Mouse (Mus musculus): ENCODE results near the gene Tmem159. TPM values are rescaled to one million over a fixed set of nuclear protein-coding genes. Genes with fewer than 3 reads are reported as not detected.

Tmem159 gene
- 1 to 10 TPM; 3.0 to 3.8 TPM for polyA plus RNA-seq (2017; shearing (Covaris generic))

DNA sequence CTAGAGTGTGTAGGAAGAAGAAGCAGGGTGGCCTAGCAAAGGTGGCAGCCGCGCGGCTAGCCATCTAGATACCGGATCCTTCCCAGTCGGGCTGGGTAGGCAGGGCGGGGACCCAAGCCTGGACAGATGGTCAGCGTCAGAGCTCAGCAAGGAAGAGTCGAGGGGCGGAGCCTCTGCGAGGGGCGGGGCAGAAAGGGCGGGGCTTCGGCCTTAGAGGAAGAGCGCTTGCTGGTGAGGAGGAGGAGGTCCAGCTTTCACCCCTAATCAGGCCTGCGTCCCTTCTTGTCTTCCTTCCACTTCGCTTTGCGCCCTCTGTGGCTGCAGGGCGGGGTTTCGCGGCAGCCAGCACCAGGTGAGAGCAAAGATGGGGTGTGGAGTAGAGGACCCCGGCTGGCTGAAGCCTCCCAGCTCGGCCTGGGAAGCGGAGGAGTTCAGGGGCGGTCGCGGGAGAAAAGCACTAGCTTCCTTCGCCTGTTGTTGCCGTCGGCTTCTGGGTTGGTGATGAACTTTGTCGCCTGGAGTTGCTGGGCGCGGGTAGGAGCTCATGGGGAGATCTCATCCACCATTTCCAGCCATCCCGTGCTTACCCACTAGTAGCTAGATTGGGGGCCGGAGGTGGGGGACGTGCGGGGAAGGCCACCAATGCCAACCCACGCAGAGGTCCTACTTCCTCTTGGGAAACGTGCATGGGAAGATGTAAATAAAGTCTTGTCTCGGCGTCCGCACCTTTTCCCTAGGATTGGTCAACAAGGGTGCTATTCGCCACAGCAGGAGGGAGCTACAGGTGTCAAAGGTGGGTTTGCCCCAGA is at the start of gene Tmem159:
TSS of gene Tmem159 (plus strand) at position 190 of the 809 bp plus-strand sequence.
- ATAC-seq = peak; percentile 59

DNA sequence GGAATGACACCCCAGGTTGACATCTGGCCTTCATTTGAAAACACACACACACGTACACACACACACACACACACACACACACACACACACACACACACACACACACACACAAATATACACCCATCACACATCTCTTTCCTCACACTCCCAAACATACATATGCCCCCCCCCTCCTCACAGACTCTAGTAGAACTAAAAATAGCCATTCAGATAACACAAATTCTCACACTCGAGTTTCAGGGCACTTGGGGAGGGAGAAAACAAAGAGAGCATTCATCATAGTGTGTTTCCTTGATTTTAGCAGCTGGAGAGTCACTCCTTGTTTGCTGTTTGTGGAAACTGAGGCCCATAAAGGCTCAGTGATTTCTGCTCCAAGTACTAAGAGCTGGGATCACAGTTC is 48.1 kb upstream of the Tmem159 start:
- ATAC-seq = no peak

DNA sequence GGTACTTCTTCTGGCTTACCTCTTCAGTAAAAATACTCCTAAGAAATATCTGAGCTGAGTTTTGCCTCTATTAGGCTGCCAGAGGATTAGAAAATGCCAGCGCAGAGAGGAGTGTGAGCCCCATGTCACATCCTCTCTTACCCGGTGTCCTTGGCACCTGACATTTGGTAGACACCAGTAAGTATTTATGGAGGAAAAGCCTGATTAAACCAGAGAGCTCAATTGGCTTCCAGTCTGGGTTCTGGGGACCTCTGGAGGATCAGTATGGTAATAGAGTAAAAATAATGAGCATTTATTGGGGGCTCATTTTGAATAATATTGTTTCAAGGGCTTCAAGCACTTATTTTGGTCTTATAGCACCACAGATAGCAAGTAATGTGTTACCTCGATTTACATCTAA is 46.7 kb upstream of the Tmem159 start:
- no peak for ATAC-seq

DNA sequence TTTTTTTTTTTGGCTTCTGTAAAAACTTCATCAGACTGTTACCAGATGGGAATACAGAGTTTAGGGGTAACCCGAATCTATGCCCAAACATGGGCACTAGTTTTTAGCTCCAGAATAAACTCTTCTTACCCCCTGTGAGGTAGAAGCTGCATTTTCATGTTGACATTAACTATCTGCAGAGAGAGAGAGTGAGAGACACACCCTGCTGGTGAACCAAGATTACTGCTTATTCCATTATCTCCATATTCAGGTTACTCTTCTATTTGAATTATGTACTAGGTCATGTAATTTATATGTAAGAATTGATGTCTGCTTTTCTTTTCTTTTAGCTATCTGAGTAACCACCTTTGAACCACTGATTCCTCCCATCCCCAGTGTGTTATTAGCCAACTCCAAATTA is 38.1 kb upstream of the Tmem159 start:
- ATAC-seq = no peak

DNA sequence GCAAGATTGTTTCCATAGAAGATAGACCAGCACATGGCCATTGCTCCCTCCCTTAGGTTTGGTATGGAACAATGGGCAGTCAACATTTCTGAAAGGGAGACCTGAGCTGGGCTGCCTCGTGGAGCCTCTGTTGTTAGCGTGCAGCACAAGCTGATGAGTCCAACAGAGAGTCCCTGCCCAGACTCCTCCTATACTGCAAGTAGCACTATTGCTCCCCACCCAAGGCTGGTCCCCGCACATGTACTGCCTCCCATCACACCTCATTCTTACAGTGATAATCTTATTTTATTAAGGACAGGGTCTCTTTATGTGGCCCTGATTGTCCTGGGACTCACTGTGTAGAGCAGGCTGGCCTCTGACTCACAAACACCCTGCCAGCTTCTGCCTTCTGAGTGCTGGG is 34.0 kb upstream of the Tmem159 start:
- no peak for ATAC-seq

DNA sequence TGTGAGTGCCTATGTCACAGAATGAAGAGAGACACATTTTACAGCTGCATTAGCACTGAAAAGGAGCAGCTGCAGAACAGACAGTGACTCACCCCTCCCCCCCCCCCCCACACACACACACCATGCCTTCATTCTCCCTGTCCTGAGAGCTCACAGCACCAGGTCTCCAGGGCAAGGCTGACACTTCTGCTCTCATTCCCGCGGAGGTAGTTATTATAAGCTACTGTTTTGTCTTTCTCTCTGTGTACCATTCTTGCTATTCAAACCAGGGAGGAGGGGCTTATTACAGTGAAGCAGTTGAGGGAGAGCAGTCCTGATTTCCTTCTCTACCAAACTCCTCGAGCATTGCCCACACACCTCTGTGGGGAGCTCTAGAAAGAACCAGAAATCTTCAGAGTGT is 33.0 kb upstream of the Tmem159 start:
- no peak for ATAC-seq

DNA sequence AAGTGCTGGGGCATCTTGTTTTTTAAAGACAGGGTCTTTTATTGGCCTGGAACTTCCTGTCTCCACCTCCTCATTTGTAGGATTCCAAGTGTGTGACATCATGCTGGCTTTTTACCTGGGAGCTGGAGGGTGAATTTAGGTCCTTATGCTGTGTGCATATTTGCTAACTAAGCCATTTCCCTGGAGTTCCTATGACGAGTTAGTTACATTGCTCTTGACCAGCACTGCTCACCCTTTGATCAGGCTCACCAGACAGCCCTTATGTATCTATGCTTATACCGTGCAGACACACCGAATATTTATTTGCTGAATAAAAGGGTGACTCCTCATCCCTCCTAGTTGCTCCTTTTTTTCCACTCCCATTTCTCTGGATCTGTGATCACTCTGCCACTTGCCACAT is 22.0 kb upstream of the Tmem159 start:
- no peak for ATAC-seq

DNA sequence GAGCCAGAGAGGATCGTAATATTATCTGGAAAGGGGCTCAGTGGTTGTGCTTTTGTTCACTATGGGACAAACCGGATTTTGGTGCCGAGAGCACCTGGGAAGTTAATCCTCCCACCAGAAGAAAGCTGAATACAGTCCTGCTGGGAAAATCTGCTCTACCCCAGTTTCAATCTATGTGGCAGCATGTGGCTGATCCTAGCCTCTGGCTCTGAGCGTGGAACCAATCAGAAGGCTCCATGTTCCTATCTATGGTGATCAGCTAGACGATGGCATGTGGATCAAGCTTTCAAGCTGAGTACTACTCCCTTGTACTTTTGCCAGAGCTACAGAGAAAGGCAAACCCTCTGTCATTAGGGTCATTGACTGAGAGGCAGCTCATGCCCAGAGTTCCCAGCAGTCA is 9.1 kb upstream of the Tmem159 start:
- no peak for ATAC-seq

DNA sequence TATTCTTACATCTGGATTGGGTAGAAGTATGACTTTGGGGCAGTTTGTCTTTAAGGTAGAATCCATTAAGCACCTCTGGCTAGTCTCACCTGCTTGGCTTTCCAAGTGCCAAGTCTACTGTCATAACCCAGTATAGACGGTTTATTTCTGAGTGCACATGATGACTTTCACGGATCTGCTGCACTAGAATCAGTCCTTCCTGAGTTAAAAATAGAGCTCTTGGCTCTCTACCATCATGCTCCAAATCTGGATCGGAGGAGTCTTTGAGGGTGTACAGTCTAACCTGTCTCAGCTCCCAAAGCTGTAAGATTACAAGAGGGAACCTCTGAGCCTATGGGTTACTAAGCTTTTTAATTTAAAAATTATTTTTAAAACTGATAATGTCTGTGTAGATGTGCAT is 7.9 kb upstream of the Tmem159 start:
- no peak for ATAC-seq

DNA sequence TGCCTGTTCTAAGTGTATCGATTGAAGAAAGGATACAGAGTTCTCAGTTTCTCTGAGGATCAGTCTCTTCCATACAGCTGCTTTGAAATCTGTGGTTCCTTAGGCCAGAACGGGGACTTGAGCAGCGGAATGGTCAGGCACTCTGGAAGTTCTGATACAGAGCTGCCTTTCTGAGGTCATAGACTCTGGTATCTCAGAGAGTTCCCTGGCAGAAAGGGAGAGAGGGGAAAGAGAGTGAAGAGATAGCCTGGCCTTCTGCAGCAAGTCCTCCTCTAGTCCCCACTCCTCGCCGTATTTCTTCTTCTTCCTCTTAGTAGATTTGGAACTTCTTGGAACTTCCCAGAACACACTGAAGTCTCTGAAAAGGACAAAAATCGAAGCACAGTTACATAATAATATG is 7.0 kb upstream of the Tmem159 start, which contains the start of gene Dnah3:
TSS of gene Dnah3 (minus strand) at position 101 of the 400 bp plus-strand sequence.
- no peak for ATAC-seq

DNA sequence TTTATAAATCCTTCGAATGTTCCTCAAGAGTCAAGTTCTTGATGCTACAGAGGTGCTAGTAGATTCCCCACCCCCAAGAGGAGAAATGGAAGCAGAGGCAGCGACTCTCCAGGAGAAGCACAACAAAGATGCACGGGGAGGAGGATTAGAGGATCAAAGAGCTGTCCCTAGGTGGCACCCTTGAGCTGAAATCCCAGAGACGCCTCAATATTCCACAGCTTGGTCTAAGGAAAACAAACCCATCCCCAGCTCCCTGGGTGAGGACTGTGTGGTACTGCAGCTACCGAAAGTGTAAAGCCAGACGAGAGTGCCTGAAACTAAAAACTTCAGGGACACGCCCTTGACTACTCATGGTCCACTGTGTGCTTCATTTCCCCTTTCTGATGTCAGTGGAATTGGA is 4.3 kb upstream of the Tmem159 start:
- ATAC-seq = no peak

DNA sequence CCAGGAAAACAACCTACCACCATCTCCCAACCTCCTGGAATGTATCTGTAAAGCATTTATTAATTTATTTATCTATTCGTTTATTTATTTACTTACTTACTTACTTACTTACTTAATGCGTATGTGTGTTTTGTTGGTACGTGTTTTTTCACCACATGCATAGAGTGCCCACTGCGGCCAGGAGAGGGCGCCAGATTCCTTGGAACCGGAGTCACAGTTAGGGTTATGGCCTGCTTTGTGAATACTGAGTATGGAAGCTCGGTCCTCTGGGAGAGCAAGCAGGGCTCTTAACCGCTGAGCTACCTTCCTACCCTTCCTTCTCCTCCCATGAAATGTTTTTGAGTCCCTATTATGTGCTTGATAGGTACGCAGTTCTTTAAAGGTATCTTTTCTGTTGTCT is 3.8 kb upstream of the Tmem159 start:
- no peak for ATAC-seq

DNA sequence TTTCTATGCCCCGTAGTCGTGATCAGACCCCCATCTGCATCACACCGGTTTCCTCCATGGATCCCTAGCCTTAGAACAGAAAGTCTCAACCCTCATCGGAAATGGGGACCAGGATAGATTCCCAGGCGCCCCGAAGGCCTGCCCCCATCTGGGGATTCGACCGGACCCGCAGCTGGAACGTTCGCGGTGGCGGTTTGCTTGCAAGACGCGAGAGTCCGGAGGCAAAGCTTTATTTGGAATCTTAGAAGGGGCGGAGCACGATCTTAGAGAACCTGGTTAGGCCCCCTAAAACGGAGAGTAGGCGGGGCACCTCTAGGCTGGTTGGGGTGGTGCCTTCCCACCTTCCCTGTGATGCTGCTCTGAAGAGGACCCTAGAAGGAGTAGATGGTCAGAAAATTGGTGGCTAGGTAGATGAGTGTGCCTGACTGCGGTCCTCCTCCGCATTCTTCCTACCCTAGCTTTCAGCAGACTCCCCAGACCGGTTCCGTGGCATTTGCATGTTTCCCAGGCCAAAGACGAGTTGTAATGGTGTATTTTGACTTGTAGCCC is 940 bp downstream of the Tmem159 start:
- ATAC-seq = no peak

DNA sequence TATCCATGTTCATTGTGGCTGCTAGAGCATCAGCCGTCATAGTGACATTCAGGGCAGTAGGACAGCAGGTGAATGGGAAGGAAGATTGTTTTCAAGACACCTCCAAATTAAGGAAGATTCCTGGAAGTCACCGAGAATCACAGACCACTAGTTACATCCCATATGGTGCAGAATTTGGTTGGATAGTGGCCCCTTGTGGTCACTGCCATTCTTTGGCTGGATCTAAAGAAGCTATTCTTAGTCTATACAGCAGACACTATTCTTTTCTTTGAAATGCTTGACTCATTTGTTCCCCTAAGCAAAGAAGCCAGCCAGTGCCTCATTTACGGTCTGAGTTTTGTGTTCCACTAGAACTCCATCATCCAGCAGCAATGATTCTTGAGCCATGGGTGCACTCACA is 2.8 kb downstream of the Tmem159 start:
- ATAC-seq = no peak

DNA sequence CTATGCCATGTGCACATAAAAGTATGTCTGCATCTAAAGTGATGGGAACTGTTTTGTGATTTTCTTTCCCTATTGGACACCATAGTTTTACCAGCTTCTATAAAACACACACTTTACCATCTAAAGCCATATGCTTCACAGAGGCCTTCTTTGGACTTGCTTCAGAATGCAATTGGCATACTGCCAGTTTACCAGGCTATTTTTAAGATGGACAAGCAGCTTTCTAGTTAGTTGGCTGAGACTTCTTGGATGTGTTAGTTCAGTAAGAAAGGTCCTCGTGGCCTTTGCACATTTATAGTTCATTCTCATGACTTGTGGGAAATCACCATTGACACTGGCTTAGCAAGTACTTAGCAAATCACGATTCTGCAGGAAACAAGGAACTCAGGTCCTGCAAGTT is 4.2 kb downstream of the Tmem159 start:
- no peak for ATAC-seq

DNA sequence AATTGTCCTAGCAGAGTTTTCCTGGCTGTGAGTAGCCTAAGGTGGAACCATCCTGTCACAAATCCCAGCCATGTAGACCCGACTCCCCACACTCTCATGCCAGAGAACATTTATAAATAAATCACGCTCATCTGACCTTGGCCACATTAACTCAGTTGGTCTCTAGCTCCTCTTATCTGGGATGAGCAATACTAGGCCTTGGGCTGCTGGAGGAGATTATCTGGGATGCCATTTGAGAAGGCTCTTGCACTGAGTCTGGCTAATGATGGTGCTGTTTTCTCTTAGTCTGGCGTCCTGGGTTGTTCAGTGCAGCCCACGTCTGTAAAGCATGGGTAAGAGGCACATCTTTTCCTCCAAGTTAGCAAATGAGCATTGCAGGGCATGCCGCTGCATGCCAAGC is 7.5 kb downstream of the Tmem159 start:
- no peak for ATAC-seq

DNA sequence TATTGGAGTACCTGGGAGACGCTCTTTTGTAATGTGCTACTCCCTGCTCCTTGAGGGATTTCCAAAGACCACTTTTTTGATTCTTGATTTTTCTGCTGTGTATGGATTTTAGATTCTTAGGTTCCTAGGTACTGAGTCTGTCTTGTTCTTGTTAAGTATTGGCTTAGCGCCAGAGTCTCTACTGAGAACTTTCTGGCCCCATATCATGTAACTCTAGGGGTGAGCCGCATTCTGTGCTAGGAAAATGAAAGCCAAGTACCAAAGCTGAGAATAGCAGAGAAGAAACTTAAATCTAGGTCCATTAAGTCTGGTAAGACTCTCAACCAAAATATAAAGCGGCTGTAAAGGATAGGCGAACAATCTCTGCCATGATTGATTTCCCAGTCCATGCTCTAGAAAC is 14.8 kb downstream of the Tmem159 start:
- ATAC-seq = no peak

DNA sequence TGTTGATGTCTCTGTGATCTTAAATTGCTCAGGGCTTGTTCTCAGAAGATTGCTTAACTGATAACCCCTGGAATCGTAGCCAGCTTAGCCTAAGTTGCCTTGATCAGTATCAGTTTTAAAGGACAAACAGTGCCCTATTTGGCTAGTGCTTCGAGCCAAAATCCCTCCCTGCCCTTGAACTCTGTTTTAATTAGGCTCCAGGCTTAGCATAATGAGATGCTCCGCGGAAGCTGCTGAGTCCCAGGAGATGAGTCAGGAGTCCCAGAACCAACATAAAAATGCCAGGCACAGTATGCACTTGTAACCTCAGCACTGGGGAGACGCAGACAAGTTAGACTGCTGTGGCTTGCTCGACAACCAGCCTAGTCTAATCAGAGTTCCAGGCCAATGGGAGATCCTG is 15.4 kb downstream of the Tmem159 start:
- no peak for ATAC-seq

DNA sequence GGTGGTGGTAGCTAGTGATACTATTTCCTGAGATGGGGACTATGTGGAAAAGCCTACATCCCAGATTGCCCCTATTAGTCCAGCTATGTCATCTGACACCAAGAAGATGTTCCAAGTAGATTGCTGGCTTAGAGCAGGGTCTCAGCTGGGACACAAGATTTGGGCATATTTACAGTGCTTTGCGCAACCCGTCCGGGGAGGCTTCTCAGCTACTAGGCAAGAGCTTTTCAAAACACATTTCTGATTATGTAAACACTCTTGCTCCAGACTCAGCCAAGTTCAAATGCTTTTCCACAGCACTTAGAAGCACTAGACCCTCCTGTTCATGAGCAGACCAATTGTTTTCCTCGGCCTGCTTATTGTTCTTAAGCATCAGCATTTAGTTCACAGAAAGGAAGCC is 21.6 kb downstream of the Tmem159 start:
- ATAC-seq = no peak

DNA sequence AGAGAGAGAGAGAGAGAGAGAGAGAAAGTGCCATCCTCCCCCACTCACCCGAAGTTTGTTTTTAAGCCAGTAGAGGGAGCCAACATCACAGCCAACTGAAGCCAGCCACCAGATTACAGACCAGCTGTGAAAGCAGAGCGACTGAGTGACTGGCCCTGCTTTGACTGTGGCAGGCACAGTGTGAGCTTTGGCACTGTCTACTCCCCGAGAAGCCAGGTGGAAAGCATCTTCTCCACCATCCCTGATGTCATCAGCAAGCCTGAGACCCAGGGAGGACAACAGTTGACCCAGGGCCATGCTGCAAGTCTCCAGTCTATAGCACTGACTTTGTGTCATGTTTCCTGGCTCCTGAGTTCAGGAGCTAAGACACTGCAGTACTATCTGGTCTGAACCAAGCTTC is 22.7 kb downstream of the Tmem159 start:
- ATAC-seq = no peak

DNA sequence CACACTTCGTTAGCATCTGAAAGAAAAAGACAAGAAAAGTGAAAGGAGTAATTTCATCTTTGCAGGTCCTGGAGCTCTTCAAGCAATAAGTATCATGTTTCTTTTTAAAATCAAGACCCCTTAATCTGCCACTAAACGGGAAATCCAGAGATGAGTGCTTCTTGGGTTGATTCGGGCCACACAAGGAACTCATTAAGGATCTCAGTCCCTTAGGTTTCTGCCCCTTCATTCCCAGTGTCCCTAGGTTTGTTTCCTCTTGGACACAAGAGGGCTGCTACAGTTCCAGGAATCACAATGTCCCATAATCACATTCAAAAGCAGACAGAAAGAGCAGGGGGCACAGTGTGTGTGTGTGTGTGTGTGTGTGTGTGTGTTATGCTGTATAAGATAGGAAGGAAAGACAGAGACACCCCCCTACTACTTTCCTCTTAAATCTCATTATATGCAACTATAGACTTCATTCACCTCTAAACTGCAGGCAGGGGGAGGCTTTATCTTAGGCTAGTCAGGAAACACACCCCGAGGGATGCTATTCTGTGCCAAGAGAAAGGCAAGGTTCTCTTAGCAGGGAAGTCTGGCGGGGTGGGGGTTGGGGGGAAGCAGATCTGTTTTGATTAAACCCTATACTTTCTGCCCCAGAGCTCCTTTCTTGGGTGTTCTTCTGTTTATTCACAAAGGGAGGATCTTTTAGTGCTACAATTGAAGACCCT is 25.0 kb downstream of the Tmem159 start:
- ATAC-seq = no peak

DNA sequence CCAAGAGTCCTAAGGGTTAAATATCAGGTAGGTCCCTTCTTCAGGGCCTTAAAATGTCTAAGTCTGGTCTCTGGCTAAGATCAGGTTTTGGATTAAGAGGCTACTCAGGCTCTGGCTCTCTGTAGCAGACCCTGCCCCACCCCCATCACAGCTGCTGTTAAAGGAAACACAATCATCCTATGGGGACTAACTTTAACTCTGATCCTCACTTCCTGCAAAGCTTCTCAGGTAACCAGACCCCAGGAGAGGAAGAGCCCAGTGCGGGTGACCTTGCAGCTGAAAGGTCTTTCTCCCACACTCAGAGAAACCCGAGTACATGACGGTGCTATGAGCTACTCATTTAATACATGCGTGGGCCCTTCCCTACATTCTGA is 25.5 kb downstream of the Tmem159 start:
- ATAC-seq = no peak

DNA sequence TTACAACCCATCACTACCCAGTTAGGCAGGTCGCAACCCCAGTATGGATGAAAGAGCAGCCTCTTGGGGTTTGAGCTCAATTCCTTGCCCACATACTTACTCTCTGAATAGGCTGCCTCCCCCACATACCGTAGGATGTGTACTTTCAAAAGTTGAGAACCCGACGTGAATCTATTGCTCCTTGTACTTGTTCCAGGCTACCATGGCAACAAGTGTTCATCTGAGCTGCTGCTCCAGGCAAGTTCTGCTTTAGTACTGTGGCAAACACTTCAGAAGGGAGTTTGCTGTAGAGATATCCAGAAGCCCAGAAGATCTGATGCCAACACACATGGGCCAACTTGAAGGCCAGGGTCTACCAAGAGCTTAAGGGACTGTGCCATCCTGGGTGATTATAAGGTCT is 26.8 kb downstream of the Tmem159 start:
- ATAC-seq = no peak

DNA sequence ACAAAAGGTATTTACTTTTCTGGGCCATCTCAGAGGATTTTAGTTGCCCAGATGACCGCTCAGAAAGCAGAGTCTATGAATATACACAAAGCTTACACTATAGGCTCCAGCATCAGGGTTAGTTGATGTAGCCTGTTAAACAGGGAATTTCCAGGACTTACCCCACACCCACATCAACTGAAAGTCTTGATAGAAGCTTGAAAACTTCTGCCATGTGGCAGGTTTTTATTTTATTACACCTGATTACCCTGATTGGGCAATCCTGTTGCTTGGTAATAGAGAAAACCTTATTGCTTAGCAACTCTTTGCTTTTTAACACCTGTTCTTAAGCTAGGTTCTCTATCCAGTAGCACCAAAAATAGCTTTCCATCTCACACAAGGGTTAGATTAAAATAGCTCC is 40.6 kb downstream of the Tmem159 start:
- no peak for ATAC-seq
